Mouse (Mus musculus): ENCODE data around the gene Ostc.

GRCm38 (mm10) chr3:130716555-130716954 lies 7.3 kb upstream of the Ostc start:
- TF ChIP-seq CTCF (IDR thresholded peaks at IDR 0.05; ENCODE audit: extremely low read depth, insufficient read length, insufficient replicate concordance, low read depth, low read length): no peak
- TF ChIP-seq POLR2A (IDR thresholded peaks at IDR 0.05; ENCODE audit: low read depth, low read length): no peak

Data from small intestine, adult 2 months (tissue).